Mouse (Mus musculus) hindbrain, embryonic 15.5 days (tissue): ENCODE data around the gene Gpr84. TPM values are rescaled to one million over a fixed set of nuclear protein-coding genes. Genes with fewer than 3 reads are reported as not detected.

Experiments used
- ATAC-seq: fragments of 200-750 bp; cut with Nextera tagmentation; 2 replicates; pipeline ENCODE4 v1.8.0; 2017; ENCODE audit warnings: low read depth, moderate number of reproducible peaks, moderate TSS enrichment; ENCODE audit not compliant: low FRiP score
- H3K27ac ChIP-seq: fragments of 300-500 bp; sonication (generic); replicated peaks from 2 replicates; pipeline ENCODE4 v1.5.1; 2015; ENCODE audit warnings: mild to moderate bottlenecking, inconsistent platforms
- H3K27me3 ChIP-seq: fragments of 300-500 bp; sonication (generic); 2 replicates; pipeline ENCODE4 v1.6.1; 2015; ENCODE audit warnings: control low read depth, inconsistent platforms
- H3K36me3 ChIP-seq: fragments of 300-500 bp; sonication (generic); 2 replicates; pipeline ENCODE4 v1.6.1; 2015; ENCODE audit warnings: control low read depth, inconsistent platforms
- H3K4me1 ChIP-seq: fragments of 300-500 bp; sonication (generic); replicated peaks from 2 replicates; pipeline ENCODE4 v1.6.1; 2015; ENCODE audit warnings: control low read depth, inconsistent platforms
- H3K4me2 ChIP-seq: fragments of 300-500 bp; sonication (generic); 2 replicates; pipeline ENCODE4 v1.6.1; 2015; ENCODE audit warnings: moderate library complexity, mild to moderate bottlenecking, inconsistent platforms
- H3K4me3 ChIP-seq: fragments of 300-500 bp; sonication (generic); 2 replicates; pipeline ENCODE4 v1.5.1; 2015; ENCODE audit warnings: mild to moderate bottlenecking, inconsistent platforms
- H3K9ac ChIP-seq: fragments of 300-500 bp; sonication (generic); 2 replicates; pipeline ENCODE4 v1.6.1; 2015; ENCODE audit warnings: inconsistent platforms
- H3K9me3 ChIP-seq: fragments of 300-500 bp; sonication (generic); 2 replicates; pipeline ENCODE4 v1.6.1; 2016; ENCODE audit warnings: control low read depth, inconsistent platforms
- WGBS: fragments of 180-500 bp; shearing (Covaris S2); methylation state at CpG from one replicate; pipeline ENCODE4 v1.1.7; 2015; 5-methylcytosine and 5-hydroxymethylcytosine counted together
- polyA plus RNA-seq: library from polyadenylated mRNA; unstranded; fragments of >200 nt; fragmentation: Nextera tagmentation; extraction: Ambion mirVana; gene quantifications from 2 replicates; pipeline ENCODE4 v1.2.1, GENCODE M21; 2015

Gpr84 gene
- polyA plus RNA-seq, 1 experiment from 2014 or later, result 0.44 TPM

DNA sequence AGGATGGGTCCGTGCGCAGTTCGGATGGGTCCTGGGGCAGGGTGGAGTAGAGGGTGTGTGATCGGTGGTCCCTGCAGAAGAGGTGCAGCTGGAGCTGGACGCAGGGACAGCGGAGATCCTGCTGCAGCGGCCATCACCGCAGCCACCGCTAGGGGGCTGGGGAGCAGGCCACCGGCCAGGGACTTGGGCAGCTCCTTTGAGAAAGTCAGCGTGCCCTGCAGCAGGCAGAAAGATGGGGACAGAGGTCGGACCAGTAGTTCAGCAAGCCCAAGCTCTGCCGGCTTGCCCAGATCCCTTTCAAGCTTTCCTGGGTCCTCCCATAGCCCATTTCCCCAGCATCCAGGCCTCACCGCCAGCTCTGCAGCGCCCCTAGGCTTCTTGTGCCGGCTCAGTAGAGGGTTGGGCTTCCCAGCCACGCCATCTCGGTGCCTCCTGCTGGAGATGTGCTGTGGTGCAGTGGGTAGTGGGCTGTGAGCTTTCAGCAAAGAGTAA is 4.6 kb upstream of the Gpr84 start:
- Histone ChIP-seq H3K4me2 (peak overlapping the region; percentile 51), H3K27me3 (no peaks in the 10 kb centered on the region), H3K27ac (0 out of 2 replicates have a peak overlapping the region, but pooled peaks have one; percentile 20), H3K9ac (peak overlapping the region; percentile 29; the same call in 1 of the 2 replicates), H3K9me3 (no peaks in the 10 kb centered on the region), H3K4me3 (peak overlapping the region; percentile 15), H3K36me3 (peaks cover 30% of the 10 kb centered on the region), H3K4me1 (peaks cover 31% of the 10 kb centered on the region)
- peak; percentile 66 for ATAC-seq
- WGBS, result 4% methylated on average over 18 of the region's 18 CpGs

DNA sequence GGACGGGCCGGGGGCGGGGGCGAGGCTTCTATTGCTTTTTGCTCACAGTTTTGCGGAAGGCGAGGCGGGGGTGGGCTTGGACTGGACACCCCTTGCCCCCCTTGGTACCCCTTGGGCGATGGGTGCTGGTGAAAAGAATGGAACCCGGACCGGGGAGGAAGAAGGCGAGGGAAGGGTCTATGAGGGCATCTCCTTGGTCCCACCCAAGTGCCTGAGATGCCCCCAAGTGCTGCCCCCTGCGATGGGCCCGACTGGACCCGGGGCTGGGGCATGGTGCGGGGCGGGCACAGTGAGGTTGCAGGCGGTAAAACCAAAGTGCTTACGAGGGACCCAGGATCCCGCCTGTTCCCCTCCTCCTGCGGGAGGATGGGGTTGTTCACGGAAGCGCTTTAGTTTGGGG is 3.8 kb upstream of the Gpr84 start:
- H3K4me2 ChIP-seq, result peak overlapping the region; percentile 51
- peak overlapping the region; percentile 15; the same call in 1 of the 2 replicates for H3K4me3 ChIP-seq
- H3K9ac ChIP-seq, result no peak overlapping the region
- H3K27ac ChIP-seq, result peak overlapping the region; percentile 53; the same call in 1 of the 2 replicates
- ATAC-seq, result no peak
- peaks cover 30% of the 10 kb centered on the region for H3K4me1 ChIP-seq
- 33% methylated on average over 22 of the region's 22 CpGs for WGBS
- no peaks in the 10 kb centered on the region for H3K9me3 ChIP-seq
- no peaks in the 10 kb centered on the region for H3K27me3 ChIP-seq
- peaks cover 28% of the 10 kb centered on the region for H3K36me3 ChIP-seq

DNA sequence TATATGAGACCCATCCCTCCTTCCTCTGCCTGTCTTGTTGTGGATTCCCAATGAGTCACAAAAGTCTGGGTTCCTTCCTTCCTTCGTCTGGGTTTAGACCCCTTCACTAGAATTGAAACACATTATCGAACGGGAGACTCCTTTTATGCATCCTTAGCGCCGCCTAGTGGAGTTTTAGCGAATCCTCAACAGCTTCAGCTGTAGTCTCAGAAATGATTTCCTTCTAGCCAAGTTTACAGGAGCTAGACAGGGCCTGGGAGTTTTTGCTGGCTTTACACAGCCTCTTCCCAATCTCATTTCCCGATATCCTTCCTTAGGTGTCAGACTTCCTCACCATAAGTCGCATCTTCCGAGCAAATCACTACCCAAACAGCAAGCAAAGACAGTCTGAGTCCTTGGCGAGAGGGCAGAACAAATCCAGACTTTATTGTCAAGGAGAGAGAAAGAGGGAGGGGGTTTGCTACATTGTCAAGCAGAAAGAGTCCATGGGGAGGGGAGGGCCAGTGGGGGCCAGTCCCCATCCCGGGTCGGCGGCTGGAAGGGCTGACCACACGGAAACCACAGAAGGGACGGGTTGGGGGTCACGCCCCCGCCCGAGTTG is 3.2 kb upstream of the Gpr84 start:
- WGBS, result 6% methylated on average over 18 of the region's 18 CpGs
- Histone ChIP-seq H3K9me3 (no peaks in the 10 kb centered on the region), H3K4me2 (peak overlapping the region; percentile 51), H3K36me3 (peaks cover 25% of the 10 kb centered on the region), H3K4me1 (peaks cover 34% of the 10 kb centered on the region), H3K4me3 (0 out of 2 replicates have a peak overlapping the region, but pooled peaks have one; percentile 8), H3K27ac (peak overlapping the region; percentile 53; the same call in 1 of the 2 replicates), H3K9ac (no peak overlapping the region), H3K27me3 (no peaks in the 10 kb centered on the region)
- no peak for ATAC-seq

DNA sequence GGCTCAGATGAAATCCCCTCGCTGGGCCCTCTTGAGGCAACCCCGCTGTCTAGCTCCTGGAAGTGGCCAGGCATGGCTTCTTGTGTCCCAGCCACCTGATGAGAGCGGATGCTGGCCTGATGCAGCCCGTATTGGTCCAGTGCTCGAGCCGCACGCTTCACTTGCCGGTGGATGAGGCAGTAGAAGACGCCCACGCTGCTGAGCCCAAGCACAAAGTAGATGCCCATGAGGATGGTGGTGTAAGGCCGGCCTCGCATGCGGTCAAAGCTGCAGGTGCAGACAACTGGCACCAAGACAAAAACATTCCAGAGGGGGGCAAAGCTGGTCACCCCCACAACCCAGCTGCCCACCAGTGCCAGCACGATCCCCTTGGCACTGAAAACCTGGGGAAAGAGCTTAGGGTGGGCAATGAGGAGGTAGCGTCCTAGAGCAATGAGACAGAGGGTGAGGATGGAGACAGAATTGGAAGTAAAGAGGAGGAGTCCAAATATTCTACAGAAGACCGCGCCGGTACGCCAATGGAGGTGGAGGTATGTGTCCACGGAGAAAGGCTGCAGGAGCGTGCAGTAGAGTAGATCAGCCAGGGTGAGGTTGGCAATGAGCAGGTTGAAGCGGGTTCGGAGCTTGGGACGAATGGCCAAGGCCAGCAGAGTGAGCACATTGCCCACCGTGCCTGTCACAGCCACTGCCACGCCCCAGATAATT is 1.4 kb downstream of the Gpr84 start:
- Histone ChIP-seq H3K4me1 (peaks cover 44% of the 10 kb centered on the region), H3K27me3 (no peaks in the 10 kb centered on the region), H3K36me3 (no peaks in the 10 kb centered on the region), H3K4me2 (no peak overlapping the region), H3K9me3 (no peaks in the 10 kb centered on the region), H3K27ac (no peak overlapping the region), H3K9ac (no peak overlapping the region), H3K4me3 (no peak overlapping the region)
- WGBS, result 66% methylated on average over 26 of the region's 26 CpGs
- no peak for ATAC-seq

DNA sequence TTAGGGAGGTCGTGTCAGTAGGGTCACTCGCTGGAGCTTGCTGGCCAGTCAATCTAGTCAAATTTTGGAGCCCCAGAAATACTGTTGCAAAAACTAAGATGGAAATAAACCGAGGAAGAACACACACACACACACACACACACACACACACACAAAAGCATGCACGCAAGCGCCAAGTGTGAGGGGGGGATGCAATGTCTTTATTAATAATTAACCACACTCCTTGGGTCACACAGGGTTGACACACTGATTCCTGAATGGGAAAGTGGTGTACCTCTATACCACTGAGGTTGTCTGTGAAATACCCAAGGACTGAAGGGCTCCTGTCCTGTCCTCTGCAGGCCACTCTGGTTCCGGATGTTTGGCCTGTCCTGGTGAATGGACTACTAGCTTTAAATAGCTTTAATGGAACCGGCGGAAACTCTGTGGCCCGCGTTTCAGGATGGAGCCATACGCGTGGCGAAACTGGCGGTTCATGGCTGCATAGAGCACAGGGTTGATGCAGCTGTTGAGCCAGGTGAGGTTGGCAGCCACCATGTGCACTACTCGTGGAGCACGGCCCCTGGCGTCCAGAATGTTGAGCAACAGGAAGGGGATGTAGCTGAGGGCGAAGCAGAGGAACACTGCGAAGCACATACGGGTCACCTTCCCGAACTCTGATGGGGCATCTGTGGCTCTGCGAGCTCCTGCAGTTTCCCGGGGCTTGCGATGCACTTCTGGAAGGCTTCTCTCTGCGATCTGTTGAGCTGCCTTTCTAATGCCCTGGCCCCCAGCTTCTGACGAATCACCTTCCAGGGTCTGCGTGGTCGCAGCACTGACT is 2.1 kb downstream of the Gpr84 start:
- Histone ChIP-seq H3K9ac (no peak overlapping the region), H3K4me1 (peaks cover 45% of the 10 kb centered on the region), H3K9me3 (no peaks in the 10 kb centered on the region), H3K4me2 (no peak overlapping the region), H3K4me3 (no peak overlapping the region), H3K36me3 (no peaks in the 10 kb centered on the region), H3K27me3 (no peaks in the 10 kb centered on the region), H3K27ac (no peak overlapping the region)
- no peak for ATAC-seq
- WGBS, result 46% methylated on average over 28 of the region's 28 CpGs

DNA sequence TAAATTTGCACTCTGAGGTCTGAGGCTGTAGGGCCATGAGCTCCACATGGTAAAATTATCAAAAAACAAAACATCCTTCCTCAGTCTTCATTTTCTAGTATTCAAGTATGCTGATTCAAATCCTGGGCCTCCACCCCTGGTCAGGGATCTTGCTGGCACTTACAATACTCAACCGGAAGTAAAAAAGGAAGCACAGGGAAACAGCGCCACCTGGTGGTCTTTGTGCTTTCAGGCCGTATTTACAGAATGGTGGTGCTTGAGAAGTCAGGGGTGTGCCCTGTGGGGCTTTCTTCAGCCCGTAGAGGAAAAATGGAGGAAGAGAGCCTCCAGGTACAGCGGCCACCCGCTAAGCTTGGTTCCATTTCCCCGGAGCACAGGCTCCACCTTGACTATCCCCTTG is 3.3 kb downstream of the Gpr84 start:
- Histone ChIP-seq H3K4me2 (no peak overlapping the region), H3K9me3 (no peaks in the 10 kb centered on the region)

DNA sequence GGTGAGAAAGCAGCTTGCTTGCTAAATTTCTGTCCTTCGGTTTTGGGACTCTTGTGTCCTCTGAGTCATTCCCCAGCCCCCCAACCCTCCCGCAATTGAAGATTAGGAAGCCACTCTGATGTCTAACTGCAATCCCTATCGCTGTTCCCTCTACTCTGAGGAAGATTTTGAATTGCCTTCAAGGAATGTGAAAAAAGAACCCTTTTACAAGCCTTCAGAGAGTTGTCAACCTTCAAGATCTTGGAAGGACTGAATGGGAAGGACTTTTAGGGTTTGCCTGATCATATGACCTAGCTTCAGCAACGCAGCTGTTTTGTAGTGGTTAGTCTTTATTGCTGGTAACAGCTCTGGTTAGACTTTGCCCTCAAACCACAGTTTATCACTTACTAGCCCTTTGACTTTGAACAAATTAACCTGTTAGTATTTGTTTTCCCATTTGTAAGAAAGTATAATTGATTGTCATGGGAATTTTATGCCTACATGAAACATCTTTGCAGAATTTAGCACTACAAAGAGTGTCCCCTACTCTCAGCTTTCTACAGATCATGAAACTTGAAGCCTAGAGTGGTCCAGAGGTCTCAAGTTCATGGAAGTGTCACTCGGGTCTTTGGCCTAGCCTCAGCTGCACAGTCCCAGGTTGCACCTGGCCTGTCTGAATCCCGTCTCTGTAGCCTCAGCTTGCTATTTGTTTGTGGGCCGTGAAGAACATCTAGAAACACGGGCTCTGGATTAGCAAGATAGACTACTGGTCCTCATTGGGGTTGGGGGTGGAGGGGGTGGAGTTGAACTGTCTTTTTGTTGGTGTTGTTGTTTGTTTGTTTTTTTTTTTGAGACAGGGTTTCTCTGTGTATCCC is 4.4 kb downstream of the Gpr84 start:
- Histone ChIP-seq H3K9ac (peak overlapping the region; percentile 50), H3K4me1 (peaks cover 63% of the 10 kb centered on the region), H3K36me3 (no peaks in the 10 kb centered on the region), H3K4me2 (peak overlapping the region; percentile 61), H3K27me3 (no peaks in the 10 kb centered on the region), H3K4me3 (peak overlapping the region; percentile 30), H3K27ac (peak overlapping the region; percentile 92), H3K9me3 (no peaks in the 10 kb centered on the region)
- ATAC-seq, result no peak
- 28% methylated on average over 8 of the region's 8 CpGs for WGBS

More for the DNA sequence above, 3.3 kb downstream of the Gpr84 start:
- no peak for ATAC-seq
- H3K36me3 ChIP-seq, result no peaks in the 10 kb centered on the region
- H3K9ac ChIP-seq, result 0 out of 2 replicates have a peak overlapping the region, but pooled peaks have one; percentile 22
- no peak overlapping the region for H3K4me3 ChIP-seq
- H3K4me1 ChIP-seq, result peaks cover 52% of the 10 kb centered on the region
- H3K27me3 ChIP-seq, result no peaks in the 10 kb centered on the region
- WGBS, result under 1% methylated on average over 7 of the region's 7 CpGs
- H3K27ac ChIP-seq, result peak overlapping the region; percentile 92

DNA sequence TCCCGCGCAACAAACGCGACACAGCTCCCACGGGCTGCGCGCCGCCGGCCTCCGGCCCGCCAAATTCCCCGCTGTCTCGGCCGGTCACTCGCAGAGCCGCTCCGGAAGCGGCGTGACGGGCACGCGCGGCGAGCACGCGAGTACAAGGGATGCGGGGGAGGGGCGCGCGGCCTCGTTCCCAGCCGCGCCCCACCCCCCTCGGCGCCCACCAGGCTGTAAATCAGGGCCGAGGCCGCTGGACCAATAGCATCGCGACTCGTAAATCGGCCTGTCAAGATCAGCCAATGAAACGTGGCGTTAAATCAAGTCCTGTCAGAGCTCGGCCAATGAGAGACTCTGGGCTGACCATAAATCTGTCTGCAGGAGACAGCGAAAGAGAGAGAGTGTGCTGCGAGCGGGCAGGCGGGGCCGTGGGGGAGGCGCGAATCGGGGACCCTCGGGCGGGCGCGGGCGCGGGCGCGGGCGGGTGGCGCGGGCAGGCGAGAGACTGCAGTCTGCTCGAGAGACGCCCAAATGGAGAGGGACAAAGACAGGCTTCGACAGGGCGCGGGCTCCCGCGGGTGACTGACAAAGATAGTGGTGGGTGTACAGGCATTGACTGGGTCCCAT is 5.2 kb downstream of the Gpr84 start:
- Histone ChIP-seq H3K4me1 (peaks cover 72% of the 10 kb centered on the region), H3K4me3 (peak overlapping the region; percentile 38), H3K27me3 (no peaks in the 10 kb centered on the region), H3K4me2 (peak overlapping the region; percentile 61), H3K9ac (peak overlapping the region; percentile 65), H3K27ac (peak overlapping the region; percentile 97), H3K36me3 (no peaks in the 10 kb centered on the region), H3K9me3 (no peaks in the 10 kb centered on the region)
- ATAC-seq, result peak; percentile 97
- under 1% methylated on average over 70 of the region's 71 CpGs for WGBS

DNA sequence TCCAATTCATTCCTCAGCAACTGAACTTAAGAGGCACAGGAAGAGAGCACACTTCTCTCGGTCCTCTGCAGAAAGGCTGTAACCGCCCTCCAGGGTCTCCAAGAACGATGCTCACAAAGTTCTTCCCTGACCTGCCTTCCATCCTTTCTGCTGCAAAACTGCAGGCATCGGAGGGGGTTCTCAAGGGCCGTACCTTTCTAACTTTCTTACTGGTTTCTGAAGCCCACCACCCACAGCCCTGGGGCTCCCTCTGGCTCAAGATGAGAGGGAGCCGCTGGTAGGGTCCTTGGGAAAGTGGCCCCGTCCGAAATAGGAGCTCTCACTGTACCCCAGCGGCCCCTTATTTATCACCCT is 5.8 kb downstream of the Gpr84 start:
- no peaks in the 10 kb centered on the region for H3K36me3 ChIP-seq
- peaks cover 77% of the 10 kb centered on the region for H3K4me1 ChIP-seq
- H3K27me3 ChIP-seq, result no peaks in the 10 kb centered on the region
- H3K4me2 ChIP-seq, result peak overlapping the region; percentile 61
- peak overlapping the region; percentile 65 for H3K9ac ChIP-seq
- ATAC-seq, result no peak
- WGBS, result under 1% methylated on average over 9 of the region's 9 CpGs
- H3K4me3 ChIP-seq, result peak overlapping the region; percentile 38
- peak overlapping the region; percentile 97 for H3K27ac ChIP-seq
- H3K9me3 ChIP-seq, result no peaks in the 10 kb centered on the region

DNA sequence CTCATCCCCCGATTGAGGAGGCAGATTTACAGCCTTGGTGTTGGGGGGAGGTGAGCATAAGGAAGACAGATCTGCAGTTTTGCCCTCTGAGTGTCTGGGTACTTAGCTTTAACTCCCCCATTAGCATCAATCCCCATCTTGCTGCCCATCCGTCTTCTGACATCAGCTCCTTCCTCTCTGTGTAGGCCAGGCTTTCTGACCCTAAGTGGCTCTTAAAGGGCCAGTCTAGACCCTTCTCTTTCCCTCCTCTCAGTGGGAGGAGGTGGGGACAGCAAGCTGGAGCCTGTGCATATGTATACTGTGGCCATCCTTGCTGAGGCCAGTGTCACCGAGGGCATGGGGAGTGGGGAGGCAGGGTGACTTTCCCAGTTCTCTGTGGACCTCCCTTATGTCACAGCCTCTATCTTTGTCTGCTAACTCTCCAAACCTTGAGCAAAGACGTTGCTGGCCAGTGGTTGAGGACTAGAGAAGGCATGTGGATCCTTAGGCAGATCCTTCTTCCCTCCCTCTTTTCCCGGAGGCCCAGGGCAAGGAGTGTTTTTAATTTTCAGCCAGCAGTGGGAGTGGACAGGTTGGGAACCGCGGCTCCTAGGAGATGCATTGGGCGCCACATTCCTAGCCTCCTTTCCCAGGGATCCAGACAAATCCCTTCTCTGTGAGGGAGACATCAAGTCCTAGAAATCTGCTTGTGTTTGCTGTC is 6.3 kb downstream of the Gpr84 start:
- peak overlapping the region; percentile 97 for H3K27ac ChIP-seq
- H3K36me3 ChIP-seq, result no peaks in the 10 kb centered on the region
- no peak for ATAC-seq
- H3K9ac ChIP-seq, result peak overlapping the region; percentile 65
- WGBS, result 8% methylated on average over 8 of the region's 8 CpGs
- peak overlapping the region; percentile 38 for H3K4me3 ChIP-seq
- no peaks in the 10 kb centered on the region for H3K27me3 ChIP-seq
- peaks cover 83% of the 10 kb centered on the region for H3K4me1 ChIP-seq
- no peaks in the 10 kb centered on the region for H3K9me3 ChIP-seq
- peak overlapping the region; percentile 61 for H3K4me2 ChIP-seq
